Mouse (Mus musculus) 3134 (cell line): ENCODE data around the gene Slc38a8.

Source experiments
- DNase-seq: peaks from one replicate; pipeline ENCODE4 v3.0.0-alpha.2; 2011; ENCODE audit warnings: low spot score; ENCODE audit not compliant: insufficient read length; ENCODE audit errors: extremely low read depth

Slc38a8 gene

DNA sequence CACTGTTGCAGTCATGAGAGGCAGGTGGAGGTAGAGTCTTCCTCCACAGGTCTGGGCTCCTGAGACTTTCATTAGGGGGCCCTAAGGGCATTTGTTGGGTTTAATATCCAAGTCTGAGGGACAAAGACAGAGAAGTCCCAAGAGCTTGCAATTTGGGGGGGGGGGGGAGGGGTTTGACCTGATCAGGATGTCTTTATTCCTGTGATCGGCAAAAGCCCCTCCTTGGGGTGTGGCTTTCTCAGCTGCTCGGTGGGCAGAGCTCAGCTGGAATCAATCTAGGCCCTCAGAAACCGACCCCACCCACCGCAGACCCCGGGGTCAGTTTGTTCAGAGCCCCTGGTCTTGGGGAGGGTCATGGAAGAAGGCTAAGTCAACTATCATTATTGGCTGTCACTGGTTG lies at the start of gene Slc38a8:
Gene Slc38a8, minus strand, starts transcription at position 101 of the 400 bp plus-strand sequence.
- no peak for DNase-seq

DNA sequence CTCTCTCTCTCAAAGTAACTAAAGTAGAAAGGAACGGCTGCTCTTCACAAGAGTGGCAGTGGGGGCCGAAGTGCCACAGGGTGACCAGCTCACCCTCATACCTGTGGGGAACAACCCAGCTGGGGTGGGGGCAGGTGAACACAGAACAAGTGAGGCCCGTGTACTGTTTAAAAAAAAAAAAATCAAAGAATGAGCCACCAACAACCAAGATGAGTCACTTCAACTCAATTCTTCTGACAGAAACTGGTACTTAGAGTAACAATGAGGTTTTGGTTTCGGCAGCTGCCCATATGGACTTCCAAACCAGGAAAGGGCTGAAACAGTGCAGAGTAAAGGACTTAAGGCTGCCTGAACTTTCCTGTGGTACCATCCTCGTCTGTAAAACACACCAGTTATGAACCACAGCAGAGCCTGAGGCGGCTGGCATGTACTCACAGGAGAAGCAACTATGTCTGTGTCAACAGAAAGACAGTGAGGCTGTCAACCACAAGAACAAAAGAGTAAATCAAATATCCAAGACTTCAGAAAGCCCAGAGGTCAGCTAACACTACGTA lies 47.1 kb upstream of the Slc38a8 start:
- DNase-seq, result no peak

DNA sequence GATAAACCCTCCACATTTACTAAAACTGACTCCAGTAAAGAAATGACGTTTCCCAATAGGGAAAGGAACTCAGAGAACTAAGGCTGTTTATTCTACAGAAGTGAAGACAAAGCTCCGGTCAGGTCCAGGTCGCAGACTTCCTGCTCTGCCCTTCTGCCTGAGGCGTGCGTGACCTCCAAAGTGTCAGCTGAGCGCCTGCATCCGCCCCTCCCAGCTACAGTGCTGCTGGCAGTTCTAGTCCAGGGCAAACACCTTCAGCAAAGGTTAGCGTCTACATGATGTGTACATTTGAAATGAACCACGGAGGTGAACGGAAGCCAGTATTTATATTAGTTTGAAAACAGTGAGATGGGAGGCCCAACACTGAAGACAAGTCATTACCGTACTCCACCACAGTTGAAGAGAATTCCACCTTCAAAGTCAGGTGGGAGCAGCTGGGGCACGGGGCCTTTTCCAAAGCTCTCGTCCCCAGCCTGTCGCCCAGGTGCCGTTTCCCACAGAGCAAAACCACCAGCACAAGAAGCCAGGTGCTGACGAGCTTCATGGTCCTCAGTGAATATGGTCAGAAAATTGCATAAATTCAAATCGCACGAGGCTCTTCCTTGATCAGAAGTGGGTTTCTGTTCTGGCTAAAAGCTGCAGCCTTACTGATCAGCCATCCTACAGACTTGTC lies 45.7 kb upstream of the Slc38a8 start:
- no peak for DNase-seq

DNA sequence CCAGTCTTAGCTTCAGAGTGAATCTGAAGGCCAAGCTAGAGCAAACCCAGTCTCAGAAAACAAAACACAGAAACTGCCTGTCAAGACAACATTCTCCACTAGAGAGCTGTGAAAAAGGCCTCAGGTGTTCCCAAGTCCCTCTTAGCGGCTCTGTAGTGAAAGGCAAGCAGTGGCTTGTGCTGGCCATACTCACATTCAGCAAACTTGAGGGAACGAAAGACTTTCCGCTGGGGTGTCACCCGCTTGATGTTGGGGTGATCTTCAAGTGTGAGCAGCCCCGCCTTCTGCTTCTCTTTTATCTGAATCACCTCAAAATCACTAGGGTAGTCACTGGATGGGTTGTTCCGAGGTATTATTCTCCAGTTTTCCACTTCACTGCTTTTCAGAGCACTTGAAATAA lies 44.3 kb upstream of the Slc38a8 start:
- DNase-seq, result no peak

DNA sequence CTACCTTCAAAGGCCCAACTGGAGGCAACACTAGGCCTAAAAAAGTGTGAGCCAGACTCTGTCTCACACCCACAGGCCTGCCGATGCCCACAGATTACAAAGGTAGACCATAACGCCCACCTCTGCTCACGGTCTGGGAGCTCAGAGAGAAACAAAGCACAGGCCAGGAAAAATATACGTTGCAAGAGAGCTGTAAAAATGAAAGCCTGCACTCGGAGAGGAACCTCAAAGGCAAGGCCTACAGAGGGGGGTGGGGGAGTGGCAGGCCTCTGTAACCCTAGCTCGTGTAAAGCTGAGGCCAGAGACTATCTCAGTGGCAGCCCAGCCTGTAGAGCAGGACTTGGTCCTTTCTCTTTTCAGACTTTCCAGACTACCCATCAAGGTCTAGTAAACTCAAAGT lies 43.7 kb upstream of the Slc38a8 start:
- no peak for DNase-seq

DNA sequence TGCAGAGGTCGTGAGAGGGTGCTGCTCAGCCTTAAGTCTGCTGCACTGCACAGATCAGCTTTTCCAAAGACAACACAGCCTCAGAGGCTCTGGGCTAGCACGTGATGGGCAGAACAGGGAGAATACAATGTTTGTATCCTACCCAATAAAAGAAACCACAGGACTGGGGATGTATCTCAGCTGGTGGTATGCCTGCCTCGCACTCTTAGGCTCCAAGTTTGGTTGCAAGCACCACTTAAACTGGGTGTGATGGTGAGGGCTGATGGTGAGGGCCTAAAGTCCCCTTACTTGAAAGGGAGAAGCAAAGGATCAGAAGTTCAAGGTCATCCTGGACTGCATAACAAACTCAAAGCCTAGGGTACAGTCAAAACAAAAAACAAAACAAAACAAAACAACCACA lies 43.1 kb upstream of the Slc38a8 start:
- DNase-seq, result no peak

DNA sequence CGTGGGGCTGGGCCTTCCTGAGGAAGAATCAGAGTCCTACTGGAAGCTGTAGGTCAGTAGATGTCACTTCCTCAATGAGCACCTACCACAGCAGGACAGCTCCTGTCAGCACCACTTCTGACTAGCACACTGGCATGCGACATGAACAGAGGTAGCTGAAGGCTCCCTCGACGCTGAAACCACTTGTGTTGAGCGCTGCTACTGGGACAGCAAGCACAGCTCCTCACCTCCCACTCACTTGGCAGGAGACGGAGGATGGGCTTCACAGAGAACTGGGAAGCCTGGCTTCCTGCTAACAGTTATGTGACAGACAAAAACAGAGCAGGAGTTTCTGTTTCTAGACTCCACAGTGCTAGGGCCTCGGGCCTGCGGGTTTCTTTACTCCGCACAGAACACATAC lies 30.5 kb upstream of the Slc38a8 start:
- no peak for DNase-seq

DNA sequence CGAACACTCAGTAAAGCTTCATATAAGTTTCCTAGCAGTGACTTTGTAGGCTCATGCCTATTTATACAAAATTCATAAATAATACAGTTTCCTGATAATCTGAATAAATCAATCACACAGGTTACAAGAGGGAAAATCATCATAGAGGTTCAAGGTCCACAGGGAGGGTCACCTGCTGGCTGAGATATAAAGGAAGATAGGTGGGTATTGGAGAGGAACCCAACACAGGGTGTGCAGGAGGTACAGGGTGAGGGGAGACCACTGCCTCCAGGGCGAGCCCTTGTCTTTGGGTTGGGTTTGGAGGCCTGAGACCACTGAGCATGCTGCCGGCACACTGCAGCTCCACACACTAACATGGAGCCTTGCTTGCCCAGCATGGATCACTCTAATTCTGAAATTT lies 29.9 kb upstream of the Slc38a8 start:
- DNase-seq, result no peak

DNA sequence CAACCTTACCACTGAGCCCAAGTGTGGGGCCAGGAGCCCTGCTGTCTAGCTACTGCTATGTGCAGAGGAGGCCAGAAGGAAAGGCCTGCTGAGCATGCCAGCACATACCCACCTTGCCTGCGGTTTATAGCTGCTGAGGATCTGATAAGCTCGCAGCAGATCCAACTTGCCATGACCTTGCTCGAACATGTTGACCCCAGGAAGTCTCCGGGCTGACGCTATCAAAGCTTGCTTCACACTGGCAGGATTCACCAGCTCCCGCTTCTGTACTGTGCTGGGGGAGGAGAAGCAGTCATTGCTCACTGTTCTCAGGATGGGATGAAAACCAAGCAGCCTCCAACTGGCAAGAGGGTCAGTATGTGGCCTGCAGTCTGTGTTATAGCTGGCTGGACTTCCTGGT lies 29.4 kb upstream of the Slc38a8 start:
- no peak for DNase-seq

DNA sequence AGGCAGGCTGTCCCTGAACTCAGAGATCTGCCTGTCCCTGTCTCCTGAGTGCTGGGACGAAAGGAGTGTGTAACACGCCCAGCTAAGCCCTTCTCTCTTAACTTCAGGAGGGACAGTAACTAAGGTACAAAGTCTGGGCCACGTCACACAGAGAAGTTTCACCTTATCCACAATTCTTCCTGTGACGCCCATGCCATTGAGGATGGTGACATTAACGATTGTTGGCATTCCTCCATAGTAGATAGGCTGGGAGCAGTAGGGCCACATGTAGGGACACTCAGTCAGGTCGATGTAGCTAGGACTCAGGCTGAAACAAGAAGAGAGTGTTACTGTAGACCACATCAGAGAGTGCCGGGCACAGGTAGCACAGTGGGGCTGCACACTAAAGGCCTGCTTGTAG lies 27.3 kb upstream of the Slc38a8 start:
- DNase-seq, result no peak

DNA sequence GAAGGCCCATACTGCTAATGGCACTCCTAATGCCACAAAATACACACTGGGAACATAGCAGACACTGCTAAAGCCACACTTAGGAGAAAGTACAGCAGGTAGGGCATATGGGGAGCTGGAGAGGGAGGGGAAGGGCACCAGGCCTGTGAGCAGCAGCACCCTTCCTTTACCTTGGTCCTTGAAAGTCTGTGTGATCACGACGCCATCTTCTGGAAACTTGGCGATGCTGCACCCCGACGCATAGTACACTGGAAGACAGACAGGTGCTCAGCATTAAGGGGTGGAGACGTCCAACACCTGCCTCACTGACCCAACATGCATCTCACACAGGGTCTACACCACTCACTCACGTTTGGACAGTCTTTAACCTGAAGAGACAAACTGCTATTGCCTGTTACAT lies 18.6 kb upstream of the Slc38a8 start:
- no peak for DNase-seq

DNA sequence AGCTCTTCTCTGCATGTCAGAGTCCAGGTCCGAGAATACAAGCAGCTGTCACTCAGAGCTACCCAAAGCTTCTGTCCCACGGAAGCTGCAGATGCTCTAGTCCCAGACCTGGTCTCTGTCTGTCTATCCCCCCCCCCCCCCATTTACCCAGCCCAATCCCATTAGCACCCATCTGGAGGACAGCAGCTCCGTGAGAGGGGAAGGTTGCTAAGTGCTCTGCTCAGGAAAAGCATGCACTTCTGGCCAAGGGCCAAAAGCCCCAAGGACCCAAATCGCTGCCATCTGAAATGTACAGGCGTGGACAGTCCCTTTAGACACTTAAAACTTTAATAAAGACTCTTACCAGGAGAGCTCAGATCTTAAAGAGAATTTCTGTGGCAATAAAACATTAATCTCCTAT lies 15.2 kb upstream of the Slc38a8 start:
- DNase-seq, result no peak

DNA sequence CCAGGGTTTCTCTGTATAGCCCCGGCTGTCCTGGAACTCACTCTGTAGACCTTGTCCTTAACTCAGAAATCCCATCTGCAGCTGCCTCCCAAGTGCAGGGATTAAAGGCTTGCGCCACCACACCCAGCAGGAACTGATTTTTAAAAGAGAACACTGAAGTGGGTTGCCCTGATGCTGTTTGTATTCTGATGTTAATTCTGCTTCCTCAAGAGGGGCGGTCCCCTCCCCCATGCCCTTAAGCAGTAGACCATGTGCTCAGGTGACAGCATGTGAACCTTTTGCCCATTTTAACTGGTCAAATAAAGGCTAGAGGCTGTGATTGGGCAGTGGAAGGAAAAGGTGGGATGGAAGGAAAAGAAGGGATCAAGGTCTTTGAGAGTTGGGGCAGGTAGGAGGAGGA lies 14.3 kb upstream of the Slc38a8 start:
- no peak for DNase-seq

DNA sequence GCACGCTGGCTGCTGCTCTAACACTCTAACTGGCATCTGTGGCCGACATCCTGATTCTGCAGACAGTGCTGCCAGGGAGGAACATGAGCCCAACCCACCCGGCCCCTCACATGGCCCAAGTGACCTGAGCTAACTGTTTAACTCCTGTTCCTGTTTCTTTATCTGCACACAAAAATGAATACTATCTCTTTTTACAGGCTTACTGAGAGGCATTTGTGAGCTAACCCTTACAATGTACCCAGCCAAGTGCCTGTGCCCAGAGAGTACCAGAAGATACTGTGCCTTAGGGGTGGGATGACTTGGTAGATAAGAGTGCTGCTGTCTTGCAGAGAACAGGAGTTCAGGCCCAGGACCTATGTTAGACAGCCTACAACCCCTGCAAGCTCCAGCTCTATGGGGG lies 13.4 kb upstream of the Slc38a8 start:
- DNase-seq, result no peak

DNA sequence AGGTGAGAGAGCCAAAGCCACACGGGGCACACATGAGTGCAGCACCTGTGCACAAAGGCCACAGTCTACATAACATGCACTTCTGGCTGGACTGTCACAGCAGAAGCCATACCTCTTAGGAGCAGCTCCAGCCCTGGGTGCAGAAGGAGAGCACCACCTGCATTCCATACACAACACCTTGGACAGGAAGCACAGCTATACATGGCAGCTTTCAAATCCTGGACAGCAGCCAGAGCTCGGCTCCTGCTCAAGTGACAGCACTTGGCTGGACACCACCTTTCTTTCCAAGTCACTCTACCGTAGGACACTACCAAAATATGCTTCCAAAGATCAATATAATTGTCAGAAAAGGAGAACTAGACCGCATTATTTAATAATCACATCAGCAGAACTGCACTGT lies 11.9 kb upstream of the Slc38a8 start:
- DNase-seq, result no peak

DNA sequence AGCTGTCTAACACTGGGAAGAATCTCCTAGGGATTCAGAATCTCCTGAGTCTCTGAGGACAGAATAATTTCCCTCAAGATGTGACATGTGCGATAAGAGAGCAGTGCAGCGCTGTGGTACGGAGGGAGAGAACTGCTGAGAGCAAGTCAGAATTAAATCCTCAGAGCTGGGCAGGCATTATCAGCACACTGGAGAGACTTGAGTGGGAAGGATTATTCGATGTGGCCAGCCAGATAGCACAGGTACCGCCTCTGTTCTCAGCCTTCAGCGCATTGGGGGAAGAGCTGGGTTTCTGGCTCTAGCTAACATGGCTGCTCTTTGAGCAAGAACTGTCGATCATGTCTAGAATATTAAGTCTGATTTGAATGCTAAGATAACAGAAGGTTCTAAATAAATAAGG lies 10.2 kb upstream of the Slc38a8 start:
- DNase-seq, result no peak

DNA sequence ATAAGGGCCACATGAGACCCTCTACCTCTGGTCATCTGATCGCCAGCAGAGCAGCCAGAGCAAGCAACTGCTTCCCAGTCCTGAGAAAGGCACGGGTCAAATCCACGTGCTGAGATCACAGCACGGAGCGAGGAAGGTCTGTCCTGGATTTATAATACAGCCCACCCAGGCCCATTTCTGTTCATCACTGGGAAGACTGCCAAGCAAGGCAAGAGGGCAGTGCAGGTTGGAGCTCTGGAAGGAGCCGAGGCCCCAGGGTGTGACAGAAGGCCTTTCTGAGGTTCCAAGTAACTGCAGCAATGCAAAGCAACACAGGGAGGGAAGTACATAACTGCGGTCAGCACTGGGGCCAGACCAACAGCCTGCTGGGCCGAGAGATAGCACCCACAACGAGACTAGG lies 9.0 kb upstream of the Slc38a8 start:
- DNase-seq, result no peak

DNA sequence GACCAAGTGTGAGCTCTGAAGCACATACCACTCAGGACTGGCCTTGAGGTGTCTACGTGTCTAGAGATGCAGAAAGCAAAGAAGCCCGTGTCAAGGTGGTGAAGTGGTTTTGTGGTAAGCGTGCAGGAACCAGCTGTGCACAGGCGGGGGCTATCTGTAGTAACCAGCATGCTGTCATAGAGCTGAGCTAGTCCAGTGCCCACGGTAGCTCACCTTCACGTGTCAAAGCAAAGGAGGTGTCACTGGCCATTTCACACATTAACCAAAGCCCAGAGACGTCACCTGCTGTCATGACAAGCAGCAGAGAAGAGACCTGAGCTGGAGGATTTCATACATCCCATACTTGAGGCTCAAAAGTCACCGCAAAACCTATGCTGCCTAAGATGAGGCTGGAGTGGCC lies 4.6 kb upstream of the Slc38a8 start:
- no peak for DNase-seq

DNA sequence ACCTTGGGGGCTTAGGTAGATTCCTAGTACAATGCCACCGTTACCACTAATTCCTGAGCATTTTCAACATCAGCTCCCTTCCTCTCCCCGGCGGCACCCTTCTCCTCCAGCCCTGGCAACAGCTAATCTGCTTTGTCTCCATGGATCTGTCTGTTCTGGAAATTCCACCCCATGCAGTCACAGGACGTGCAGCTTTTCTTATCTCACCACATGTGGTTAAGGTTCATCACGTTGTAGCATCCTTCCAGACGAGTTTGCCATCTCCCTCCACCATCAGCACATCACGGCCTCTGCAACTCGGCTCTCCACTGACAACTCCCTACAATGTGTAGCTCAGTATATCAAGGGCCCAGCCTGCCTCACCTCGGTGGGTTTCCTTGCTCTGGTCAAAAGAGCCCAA lies 4.0 kb upstream of the Slc38a8 start:
- no peak for DNase-seq

DNA sequence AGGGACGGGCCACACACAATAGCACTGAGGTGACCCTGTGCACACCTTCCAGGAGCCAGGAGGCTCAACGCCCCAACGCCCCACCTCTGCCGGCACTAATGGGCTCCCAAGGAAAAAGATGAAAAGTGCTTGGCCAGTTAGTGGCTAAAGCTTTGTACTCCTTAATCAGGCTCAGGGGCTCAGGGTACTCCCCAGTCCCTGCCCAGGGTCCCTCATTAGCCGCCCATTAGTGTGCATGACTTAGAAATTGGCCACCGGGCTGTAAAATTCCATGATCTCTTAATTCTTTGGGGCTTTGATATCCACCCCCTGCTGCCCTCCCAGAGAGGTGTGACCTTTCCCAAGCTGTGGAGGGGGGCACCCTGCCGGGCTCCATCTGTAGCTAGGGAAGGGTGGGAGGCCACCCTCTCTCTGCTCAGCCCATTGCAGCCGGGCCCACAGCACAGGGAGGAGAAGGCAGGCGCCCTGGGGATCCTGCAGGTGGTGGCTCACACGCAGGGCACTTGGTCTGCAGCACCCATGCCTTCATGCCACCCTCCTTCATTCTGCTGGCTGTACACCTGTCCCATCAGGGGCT lies 1.8 kb upstream of the Slc38a8 start:
- DNase-seq, result no peak

DNA sequence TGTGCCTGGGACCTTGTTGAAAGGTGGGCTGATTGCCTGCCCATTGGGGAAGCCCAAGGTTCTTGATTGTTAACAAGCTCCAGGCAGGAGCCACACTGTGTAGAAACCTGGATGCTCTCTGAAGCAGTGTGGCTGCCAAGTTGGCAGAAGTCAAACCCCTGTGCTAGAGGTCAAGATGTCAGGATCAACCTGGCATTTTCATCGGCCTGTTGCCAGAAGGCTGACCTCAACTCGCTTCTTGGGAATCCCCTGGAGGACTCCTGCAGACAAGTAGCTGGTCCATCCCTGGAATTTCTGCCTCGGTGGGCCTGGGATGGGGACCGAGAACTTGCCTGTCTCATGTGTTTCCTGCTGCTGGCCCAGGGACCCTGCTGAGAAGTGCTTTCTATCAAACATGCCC lies 613 bp upstream of the Slc38a8 start:
- DNase-seq, result no peak

DNA sequence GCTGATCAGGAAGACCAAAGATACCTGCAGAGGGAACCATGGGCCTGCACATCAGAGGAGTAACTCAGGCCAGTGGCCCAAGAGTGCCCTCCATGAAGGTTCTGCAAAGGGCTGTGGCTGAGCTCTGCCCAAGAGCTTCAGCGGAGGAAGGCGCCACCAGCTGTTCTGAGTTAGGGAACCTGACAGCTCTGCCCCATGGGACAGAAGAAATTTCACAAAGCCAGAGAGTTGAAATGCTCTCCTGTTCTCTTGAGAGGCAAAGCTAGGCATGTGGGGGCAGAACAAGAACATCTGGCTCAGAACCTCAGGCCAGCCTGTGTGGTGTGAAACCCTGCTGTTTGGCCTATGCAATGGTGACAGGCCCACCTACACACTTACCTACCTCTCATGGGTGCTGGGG lies 1.7 kb downstream of the Slc38a8 start:
- no peak for DNase-seq

DNA sequence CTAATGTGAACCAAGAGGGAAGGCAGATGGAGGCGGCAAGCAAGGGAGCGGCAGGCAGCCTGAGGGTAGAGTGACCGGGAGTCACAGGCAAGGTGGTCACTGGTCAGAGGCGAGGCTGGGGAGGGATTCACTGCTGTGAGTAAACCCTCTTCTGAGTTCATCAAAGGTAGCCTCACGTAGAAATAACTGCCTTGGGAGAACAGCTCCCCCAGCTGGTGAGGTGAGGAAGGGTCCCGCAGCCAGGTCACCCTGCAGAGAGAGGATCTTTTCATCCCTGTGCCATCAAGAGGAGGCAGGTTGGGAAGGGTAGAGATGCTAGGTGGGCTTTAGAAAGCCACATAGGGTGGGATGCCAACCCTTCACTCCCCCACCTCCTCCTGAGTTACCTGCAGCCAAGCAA lies 4.7 kb downstream of the Slc38a8 start:
- no peak for DNase-seq
